Mouse (Mus musculus) embryonic facial prominence, embryonic 11.5 days (tissue): ENCODE measurements around the gene Senp6. TPM values are rescaled to one million over a fixed set of nuclear protein-coding genes. Genes with fewer than 3 reads are reported as not detected.

Experiments used
- ATAC-seq: fragments of 200-750 bp; cut with Nextera tagmentation; replicated peaks from 2 replicates; pipeline ENCODE4 v1.8.0; 2017; ENCODE audit warnings: low read depth; ENCODE audit not compliant: insufficient number of reproducible peaks, low FRiP score, low TSS enrichment
- DNase-seq: peaks from one replicate; pipeline ENCODE4 v3.0.0-alpha.2; 2015; ENCODE audit warnings: low spot score
- H3K27ac ChIP-seq: fragments of 300-500 bp; sonication (generic); replicated peaks from 2 replicates; pipeline ENCODE4 v1.5.1; 2014; ENCODE audit warnings: mild to moderate bottlenecking, low read depth, low read length, control low read depth
- H3K27me3 ChIP-seq: fragments of 300-500 bp; sonication (generic); 2 replicates; pipeline ENCODE4 v1.6.1; 2014; ENCODE audit warnings: mild to moderate bottlenecking, low read length, moderate library complexity, mixed read lengths; ENCODE audit not compliant: control insufficient read depth, insufficient read depth
- H3K36me3 ChIP-seq: fragments of 300-500 bp; sonication (generic); replicated peaks from 2 replicates; pipeline ENCODE4 v1.6.1; 2014; ENCODE audit warnings: low read depth, mild to moderate bottlenecking, low read length, moderate library complexity, mixed read lengths; ENCODE audit not compliant: control insufficient read depth, insufficient read depth
- H3K4me1 ChIP-seq: fragments of 300-500 bp; sonication (generic); 2 replicates; pipeline ENCODE4 v1.6.1; 2014; ENCODE audit warnings: low read length, mixed read lengths; ENCODE audit not compliant: control insufficient read depth, insufficient read depth
- H3K4me2 ChIP-seq: fragments of 300-500 bp; sonication (generic); 2 replicates; pipeline ENCODE4 v1.6.1; 2014; ENCODE audit warnings: low read depth, mild to moderate bottlenecking, control low read depth, low read length, moderate library complexity
- H3K4me3 ChIP-seq: fragments of 300-500 bp; sonication (generic); 2 replicates; pipeline ENCODE4 v1.5.1; 2014; ENCODE audit warnings: low read depth, low read length, control low read depth
- H3K9ac ChIP-seq: fragments of 300-500 bp; sonication (generic); replicated peaks from 2 replicates; pipeline ENCODE4 v1.6.1; 2014; ENCODE audit warnings: mild to moderate bottlenecking, control low read depth, low read length
- H3K9me3 ChIP-seq: fragments of 300-500 bp; sonication (generic); replicated peaks from 2 replicates; pipeline ENCODE4 v1.6.1; 2016; ENCODE audit warnings: mild to moderate bottlenecking, low read length, inconsistent platforms, mixed read lengths; ENCODE audit not compliant: control insufficient read depth
- WGBS: fragments of 180-500 bp; shearing (Covaris S2); extraction: QIAGEN DNeasy Blood & Tissue Kit; methylation state at CpG from one replicate; pipeline ENCODE4 v1.1.7; 2014; 5-methylcytosine and 5-hydroxymethylcytosine counted together
- polyA plus RNA-seq: library from polyadenylated mRNA; unstranded; fragments of >200 nt; fragmentation: Nextera tagmentation; extraction: Ambion mirVana; gene quantifications from 2 replicates; pipeline ENCODE4 v1.2.1, GENCODE M21; 2014

Gene Senp6
- polyA plus RNA-seq, 1 experiment from 2014 or later: 71.9 TPM

GRCm38 (mm10) chr9:80178670-80179069 is 112.0 kb downstream of the Senp6 start:
- Histone ChIP-seq H3K4me2 (no peak overlapping the region), H3K4me1 (no peaks in the 10 kb centered on the region), H3K4me3 (no peak overlapping the region), H3K27me3 (no peaks in the 10 kb centered on the region), H3K9me3 (no peaks in the 10 kb centered on the region), H3K27ac (no peak overlapping the region), H3K9ac (no peak overlapping the region), H3K36me3 (no peaks in the 10 kb centered on the region)
- DNase-seq: no peak
- WGBS: 77% methylated on average over 2 of the region's 2 CpGs
- ATAC-seq: no peak

- Histone ChIP-seq H3K4me2 (no peak overlapping the region), H3K27me3 (no peaks in the 10 kb centered on the region), H3K4me1 (no peaks in the 10 kb centered on the region), H3K27ac (no peak overlapping the region), H3K4me3 (no peak overlapping the region), H3K9ac (no peak overlapping the region), H3K9me3 (no peaks in the 10 kb centered on the region), H3K36me3 (no peaks in the 10 kb centered on the region)
- 76% methylated on average over 4 of the region's 4 CpGs for WGBS
- peak; percentile 34; the same call in 1 of the 2 replicates for ATAC-seq
- DNase-seq: no peak
These were observed 113.0 kb downstream of the Senp6 start for GRCm38 (mm10) chr9:80179688-80180087.

- WGBS: 79% methylated on average over 5 of the region's 5 CpGs
- ATAC-seq: no peak
These were observed 114.1 kb downstream of the Senp6 start for GRCm38 (mm10) chr9:80180771-80181170.

GRCm38 (mm10) chr9:80181692-80182091 is 115.0 kb downstream of the Senp6 start:
- no peak overlapping the region for H3K27ac ChIP-seq
- H3K9ac ChIP-seq: no peak overlapping the region
- no peak for ATAC-seq
- no peak overlapping the region for H3K4me2 ChIP-seq
- no peak for DNase-seq
- no peaks in the 10 kb centered on the region for H3K27me3 ChIP-seq
- H3K4me3 ChIP-seq: no peak overlapping the region
- H3K9me3 ChIP-seq: no peaks in the 10 kb centered on the region
- no peaks in the 10 kb centered on the region for H3K36me3 ChIP-seq
- H3K4me1 ChIP-seq: no peaks in the 10 kb centered on the region
- WGBS: 95% methylated on average over 1 of the region's 1 CpGs

More at GRCm38 (mm10) chr9:80180771-80181170, 114.1 kb downstream of the Senp6 start:
- Histone ChIP-seq H3K4me2 (no peak overlapping the region), H3K4me3 (no peak overlapping the region), H3K36me3 (no peaks in the 10 kb centered on the region), H3K27me3 (no peaks in the 10 kb centered on the region), H3K9ac (no peak overlapping the region), H3K9me3 (no peaks in the 10 kb centered on the region), H3K27ac (no peak overlapping the region), H3K4me1 (no peaks in the 10 kb centered on the region)
- no peak for DNase-seq

- DNase-seq (no peak), ATAC-seq (no peak)
- no peaks in the 10 kb centered on the region for H3K36me3 ChIP-seq
- H3K4me3 ChIP-seq: no peak overlapping the region
- no peaks in the 10 kb centered on the region for H3K9me3 ChIP-seq
- H3K4me1 ChIP-seq: no peaks in the 10 kb centered on the region
- 85% methylated on average over 5 of the region's 5 CpGs for WGBS
- no peaks in the 10 kb centered on the region for H3K27me3 ChIP-seq
- H3K9ac ChIP-seq: no peak overlapping the region
- H3K27ac ChIP-seq: no peak overlapping the region
- H3K4me2 ChIP-seq: no peak overlapping the region
These were observed 117.4 kb downstream of the Senp6 start for GRCm38 (mm10) chr9:80184138-80184537.

GRCm38 (mm10) chr9:80185737-80186136 is 119.0 kb downstream of the Senp6 start:
- ATAC-seq: no peak

GRCm38 (mm10) chr9:80186693-80187092 is 120.0 kb downstream of the Senp6 start:
- 91% methylated on average over 8 of the region's 8 CpGs for WGBS
- ATAC-seq (no peak), DNase-seq (no peak)

More at GRCm38 (mm10) chr9:80185737-80186136, 119.0 kb downstream of the Senp6 start:
- H3K4me3 ChIP-seq: no peak overlapping the region
- H3K27me3 ChIP-seq: no peaks in the 10 kb centered on the region
- no peaks in the 10 kb centered on the region for H3K36me3 ChIP-seq
- no peak overlapping the region for H3K9ac ChIP-seq
- H3K4me2 ChIP-seq: no peak overlapping the region
- no peak overlapping the region for H3K27ac ChIP-seq
- whole genome bisulfite sequencing: 78% methylated on average over 3 of the region's 3 CpGs
- no peaks in the 10 kb centered on the region for H3K4me1 ChIP-seq
- H3K9me3 ChIP-seq: no peaks in the 10 kb centered on the region
- DNase-seq: no peak

DNA sequence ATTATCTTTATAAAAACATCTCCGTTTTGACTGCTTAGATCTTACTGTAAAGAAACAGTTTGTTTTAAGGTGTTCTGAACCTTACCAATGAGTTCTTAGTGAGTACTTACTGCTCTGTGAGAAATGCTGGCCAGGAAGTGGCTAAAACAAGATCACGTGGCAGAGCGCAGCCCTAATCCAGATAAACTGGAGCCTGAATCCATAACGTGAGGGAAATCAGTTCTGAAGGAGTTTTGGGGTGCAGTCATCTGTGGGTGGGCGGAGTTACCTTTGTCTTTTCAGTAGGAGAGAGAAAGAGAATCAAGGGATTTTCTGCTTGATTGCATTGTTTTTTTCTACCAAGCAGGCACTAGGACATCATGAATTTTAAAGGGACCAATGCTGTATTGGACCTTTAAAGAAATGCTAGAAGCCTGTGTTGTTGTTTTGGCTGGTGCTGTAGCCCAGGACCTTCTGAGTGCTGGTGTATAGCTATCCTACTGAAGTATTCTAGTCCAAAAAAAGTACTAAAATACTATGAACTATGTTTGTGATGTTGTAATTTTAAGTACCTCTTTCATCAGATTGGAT is 121.7 kb downstream of the Senp6 start:
- WGBS: 48% methylated on average over 5 of the region's 5 CpGs
- H3K27me3 ChIP-seq: no peaks in the 10 kb centered on the region
- no peak for ATAC-seq

More at GRCm38 (mm10) chr9:80186693-80187092, 120.0 kb downstream of the Senp6 start:
- Histone ChIP-seq H3K36me3 (no peaks in the 10 kb centered on the region), H3K27me3 (no peaks in the 10 kb centered on the region), H3K4me2 (no peak overlapping the region), H3K9me3 (no peaks in the 10 kb centered on the region), H3K4me3 (no peak overlapping the region), H3K4me1 (no peaks in the 10 kb centered on the region), H3K9ac (no peak overlapping the region), H3K27ac (no peak overlapping the region)

More for the DNA sequence above, 121.7 kb downstream of the Senp6 start:
- Histone ChIP-seq H3K36me3 (no peaks in the 10 kb centered on the region), H3K4me3 (no peak overlapping the region), H3K27ac (no peak overlapping the region), H3K4me1 (no peaks in the 10 kb centered on the region), H3K4me2 (no peak overlapping the region), H3K9ac (no peak overlapping the region), H3K9me3 (no peaks in the 10 kb centered on the region)
- DNase-seq: no peak
